Mouse (Mus musculus): ENCODE measurements around the gene Adam12. TPM values are rescaled to one million over a fixed set of nuclear protein-coding genes. Genes with fewer than 3 reads are reported as not detected.

Gene Adam12
- polyA plus RNA-seq, 1 experiment from 2014 or later = 4.8 TPM

- Histone ChIP-seq H3K4me3 (no peak overlapping the region), H3K36me3 (no peaks in the 10 kb centered on the region), H3K4me1 (no peaks in the 10 kb centered on the region), H3K27me3 (no peaks in the 10 kb centered on the region), H3K27ac (no peak overlapping the region), H3K4me2 (replicated peaks) (no peak overlapping the region), H3K9me3 (no peaks in the 10 kb centered on the region), H3K9ac (no peak overlapping the region)
- ATAC-seq (ENCODE audit: insufficient number of reproducible peaks, insufficient read depth, low FRiP score, low TSS enrichment) = no peak
- WGBS = 76% methylated on average over 4 of the region's 4 CpGs
Measured at GRCm38 (mm10) chr7:134062629-134063028, 169.3 kb downstream of the Adam12 start.

GRCm38 (mm10) chr7:134052486-134052885 lies 179.5 kb downstream of the Adam12 start:
- H3K36me3 ChIP-seq = no peaks in the 10 kb centered on the region

GRCm38 (mm10) chr7:134050371-134050770 lies 181.6 kb downstream of the Adam12 start:
- 74% methylated on average over 1 of the region's 1 CpGs for WGBS
- no peak overlapping the region for H3K4me3 ChIP-seq
- no peaks in the 10 kb centered on the region for H3K27me3 ChIP-seq
- no peak overlapping the region for H3K9ac ChIP-seq
- ATAC-seq (ENCODE audit: insufficient number of reproducible peaks, insufficient read depth, low FRiP score, low TSS enrichment) = no peak
- H3K36me3 ChIP-seq = no peaks in the 10 kb centered on the region
- H3K4me2 ChIP-seq (replicated peaks) = no peak overlapping the region
- no peaks in the 10 kb centered on the region for H3K4me1 ChIP-seq
- H3K9me3 ChIP-seq = no peaks in the 10 kb centered on the region
- H3K27ac ChIP-seq = no peak overlapping the region

More at GRCm38 (mm10) chr7:134052486-134052885, 179.5 kb downstream of the Adam12 start:
- Histone ChIP-seq H3K27me3 (no peaks in the 10 kb centered on the region), H3K27ac (no peak overlapping the region), H3K9ac (no peak overlapping the region), H3K4me3 (no peak overlapping the region), H3K4me1 (no peaks in the 10 kb centered on the region), H3K9me3 (no peaks in the 10 kb centered on the region), H3K4me2 (replicated peaks) (no peak overlapping the region)
- ATAC-seq (ENCODE audit: insufficient number of reproducible peaks, insufficient read depth, low FRiP score, low TSS enrichment) = no peak
- WGBS = 70% methylated on average over 2 of the region's 2 CpGs

GRCm38 (mm10) chr7:134046376-134046775 lies 185.6 kb downstream of the Adam12 start:
- Histone ChIP-seq H3K36me3 (no peaks in the 10 kb centered on the region), H3K9me3 (no peaks in the 10 kb centered on the region), H3K27ac (no peak overlapping the region), H3K4me1 (no peaks in the 10 kb centered on the region), H3K4me3 (no peak overlapping the region), H3K4me2 (replicated peaks) (no peak overlapping the region), H3K27me3 (no peaks in the 10 kb centered on the region), H3K9ac (no peak overlapping the region)
- no peak for ATAC-seq (ENCODE audit: insufficient number of reproducible peaks, insufficient read depth, low FRiP score, low TSS enrichment)
- 77% methylated on average over 3 of the region's 3 CpGs for WGBS

- H3K4me2 ChIP-seq (replicated peaks) = no peak overlapping the region
- H3K4me3 ChIP-seq = no peak overlapping the region
- no peaks in the 10 kb centered on the region for H3K4me1 ChIP-seq
- no peaks in the 10 kb centered on the region for H3K9me3 ChIP-seq
- no peak overlapping the region for H3K9ac ChIP-seq
- ATAC-seq (ENCODE audit: insufficient number of reproducible peaks, insufficient read depth, low FRiP score, low TSS enrichment) = no peak
- no peaks in the 10 kb centered on the region for H3K27me3 ChIP-seq
- no peaks in the 10 kb centered on the region for H3K36me3 ChIP-seq
- H3K27ac ChIP-seq = no peak overlapping the region
Measured at GRCm38 (mm10) chr7:134043576-134043975, 188.4 kb downstream of the Adam12 start.

- H3K4me2 ChIP-seq (replicated peaks) = no peak overlapping the region
- H3K4me1 ChIP-seq = no peaks in the 10 kb centered on the region
- no peaks in the 10 kb centered on the region for H3K36me3 ChIP-seq
- no peak overlapping the region for H3K9ac ChIP-seq
- H3K27ac ChIP-seq = no peak overlapping the region
- H3K9me3 ChIP-seq = no peaks in the 10 kb centered on the region
- ATAC-seq (ENCODE audit: insufficient number of reproducible peaks, insufficient read depth, low FRiP score, low TSS enrichment) = no peak
- no peak overlapping the region for H3K4me3 ChIP-seq
- H3K27me3 ChIP-seq = no peaks in the 10 kb centered on the region
Measured at GRCm38 (mm10) chr7:134042614-134043013, 189.3 kb downstream of the Adam12 start.

GRCm38 (mm10) chr7:134033939-134034338 lies 198.0 kb downstream of the Adam12 start:
- H3K27me3 ChIP-seq = no peaks in the 10 kb centered on the region
- no peak overlapping the region for H3K4me2 ChIP-seq (replicated peaks)
- no peak for ATAC-seq (ENCODE audit: insufficient number of reproducible peaks, insufficient read depth, low FRiP score, low TSS enrichment)
- no peaks in the 10 kb centered on the region for H3K36me3 ChIP-seq
- H3K4me1 ChIP-seq = peaks cover 18% of the 10 kb centered on the region
- no peak overlapping the region for H3K9ac ChIP-seq
- no peak overlapping the region for H3K4me3 ChIP-seq
- 92% methylated on average over 2 of the region's 2 CpGs for WGBS
- H3K9me3 ChIP-seq = no peaks in the 10 kb centered on the region
- no peak overlapping the region for H3K27ac ChIP-seq

GRCm38 (mm10) chr7:134032959-134033366 lies 199.0 kb downstream of the Adam12 start:
- no peaks in the 10 kb centered on the region for H3K36me3 ChIP-seq
- H3K27me3 ChIP-seq = no peaks in the 10 kb centered on the region
- no peak overlapping the region for H3K4me3 ChIP-seq
- ATAC-seq (ENCODE audit: insufficient number of reproducible peaks, insufficient read depth, low FRiP score, low TSS enrichment) = no peak
- no peak overlapping the region for H3K4me2 ChIP-seq (replicated peaks)
- no peaks in the 10 kb centered on the region for H3K9me3 ChIP-seq
- H3K9ac ChIP-seq = no peak overlapping the region
- WGBS = 25% methylated on average over 6 of the region's 6 CpGs
- peak overlapping the region; percentile 42; the same call in 1 of the 2 replicates for H3K27ac ChIP-seq
- peaks cover 24% of the 10 kb centered on the region for H3K4me1 ChIP-seq

- 96% methylated on average over 6 of the region's 6 CpGs for WGBS
- H3K27me3 ChIP-seq = no peaks in the 10 kb centered on the region
- H3K9me3 ChIP-seq = no peaks in the 10 kb centered on the region
- no peak overlapping the region for H3K9ac ChIP-seq
- H3K27ac ChIP-seq = no peak overlapping the region
- H3K4me1 ChIP-seq = peaks cover 28% of the 10 kb centered on the region
- no peak for ATAC-seq (ENCODE audit: insufficient number of reproducible peaks, insufficient read depth, low FRiP score, low TSS enrichment)
- H3K4me3 ChIP-seq = no peak overlapping the region
- no peaks in the 10 kb centered on the region for H3K36me3 ChIP-seq
- H3K4me2 ChIP-seq (replicated peaks) = no peak overlapping the region
Measured at GRCm38 (mm10) chr7:134031787-134032186, 200.2 kb downstream of the Adam12 start.

- Histone ChIP-seq H3K4me3 (no peak overlapping the region), H3K4me2 (replicated peaks) (no peak overlapping the region), H3K27ac (0 out of 2 replicates have a peak overlapping the region, but pooled peaks have one; percentile 48), H3K36me3 (no peaks in the 10 kb centered on the region), H3K9me3 (no peaks in the 10 kb centered on the region), H3K27me3 (no peaks in the 10 kb centered on the region), H3K4me1 (peaks cover 31% of the 10 kb centered on the region), H3K9ac (no peak overlapping the region)
- 51% methylated on average over 2 of the region's 2 CpGs for WGBS
- ATAC-seq (ENCODE audit: insufficient number of reproducible peaks, insufficient read depth, low FRiP score, low TSS enrichment) = no peak
Measured at GRCm38 (mm10) chr7:134031256-134031655, 200.7 kb downstream of the Adam12 start.

GRCm38 (mm10) chr7:134028281-134028830 lies 203.6 kb downstream of the Adam12 start:
- Histone ChIP-seq H3K9ac (no peak overlapping the region), H3K4me1 (peaks cover 30% of the 10 kb centered on the region), H3K9me3 (no peaks in the 10 kb centered on the region), H3K27me3 (no peaks in the 10 kb centered on the region), H3K4me3 (no peak overlapping the region), H3K27ac (no peak overlapping the region), H3K36me3 (no peaks in the 10 kb centered on the region), H3K4me2 (replicated peaks) (no peak overlapping the region)
- WGBS = 40% methylated on average over 7 of the region's 7 CpGs
- no peak for ATAC-seq (ENCODE audit: insufficient number of reproducible peaks, insufficient read depth, low FRiP score, low TSS enrichment)

GRCm38 (mm10) chr7:134027020-134027415 lies 204.9 kb downstream of the Adam12 start:
- no peaks in the 10 kb centered on the region for H3K36me3 ChIP-seq
- WGBS = 33% methylated on average over 5 of the region's 5 CpGs
- H3K4me2 ChIP-seq (replicated peaks) = no peak overlapping the region
- peaks cover 27% of the 10 kb centered on the region for H3K4me1 ChIP-seq
- H3K27ac ChIP-seq = peak overlapping the region; percentile 47
- no peaks in the 10 kb centered on the region for H3K9me3 ChIP-seq
- H3K9ac ChIP-seq = no peak overlapping the region
- no peaks in the 10 kb centered on the region for H3K27me3 ChIP-seq
- no peak overlapping the region for H3K4me3 ChIP-seq
- no peak for ATAC-seq (ENCODE audit: insufficient number of reproducible peaks, insufficient read depth, low FRiP score, low TSS enrichment)

Data from embryonic facial prominence, embryonic 12.5 days (tissue).